Mouse (Mus musculus): ENCODE data around the gene Cd59a.
"Not testable (repeated sequence)": the region's sequence is repeated elsewhere in the genome, so short reads cannot be mapped to it uniquely, and the experiment has no call there.

The Cd59a gene

DNA sequence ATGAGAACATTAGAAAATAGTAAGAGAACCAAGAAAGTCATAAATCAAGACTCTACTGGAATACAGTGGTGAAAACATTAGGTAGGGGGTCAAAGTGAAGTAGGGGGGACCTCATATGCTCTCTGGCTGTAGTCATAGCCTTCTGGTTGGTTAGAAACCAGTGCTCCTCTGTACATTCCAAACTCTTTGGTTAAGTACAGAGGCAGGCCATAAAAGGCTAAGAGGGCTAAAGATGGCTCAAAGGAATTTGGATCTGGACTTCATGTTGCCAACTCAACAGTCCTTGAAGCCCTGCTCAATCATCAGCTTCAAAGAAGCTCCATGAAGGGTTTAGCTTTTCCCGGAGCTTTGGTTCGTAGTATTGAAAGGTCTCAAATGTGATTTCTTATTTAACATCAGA is 13.4 kb downstream of the Cd59a start:
- not testable (repeated sequence) for DNase-seq (ENCODE audit: low read depth, low spot score)

DNA sequence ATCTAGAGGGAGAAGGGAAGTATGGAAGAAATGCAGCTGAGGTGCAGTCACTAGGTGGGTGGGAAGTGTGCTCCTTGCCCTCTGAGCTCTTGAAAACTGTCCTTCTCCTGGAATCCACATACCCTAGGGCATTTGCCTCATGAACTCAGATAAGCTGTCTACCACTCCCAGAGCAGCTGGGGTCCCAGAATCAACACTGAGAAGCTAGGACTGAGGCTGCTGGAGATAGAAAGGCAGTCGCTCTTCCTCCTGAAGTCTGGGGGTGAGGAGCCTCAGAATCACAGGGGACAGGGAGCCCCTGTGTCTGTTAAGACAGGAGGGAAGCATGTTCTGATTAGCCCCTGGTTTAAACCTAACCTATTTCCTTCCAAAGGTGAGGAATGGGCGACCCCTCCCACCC is 13.9 kb downstream of the Cd59a start:
- no peak for DNase-seq (ENCODE audit: low read depth, low spot score)

DNA sequence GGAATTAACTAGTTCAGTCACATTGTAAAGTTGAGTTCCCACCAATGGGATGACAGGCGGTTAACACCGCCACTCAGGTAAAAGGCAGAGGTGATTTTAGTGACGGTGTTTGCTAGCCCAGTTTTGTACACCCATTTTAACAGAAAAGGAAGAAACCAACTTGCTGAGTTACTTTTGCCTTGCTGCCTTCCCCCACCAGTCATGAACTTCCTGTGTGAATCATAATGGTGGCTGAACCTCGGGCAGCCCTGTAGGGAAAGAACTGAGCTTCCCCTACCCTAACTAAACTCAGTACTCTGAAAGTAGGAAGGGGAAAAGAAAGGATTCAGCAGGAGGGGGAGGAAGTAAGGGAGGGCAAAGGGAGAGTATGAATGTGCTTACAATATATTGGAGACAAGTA is 14.4 kb downstream of the Cd59a start:
- DNase-seq (ENCODE audit: low read depth, low spot score): no peak

DNA sequence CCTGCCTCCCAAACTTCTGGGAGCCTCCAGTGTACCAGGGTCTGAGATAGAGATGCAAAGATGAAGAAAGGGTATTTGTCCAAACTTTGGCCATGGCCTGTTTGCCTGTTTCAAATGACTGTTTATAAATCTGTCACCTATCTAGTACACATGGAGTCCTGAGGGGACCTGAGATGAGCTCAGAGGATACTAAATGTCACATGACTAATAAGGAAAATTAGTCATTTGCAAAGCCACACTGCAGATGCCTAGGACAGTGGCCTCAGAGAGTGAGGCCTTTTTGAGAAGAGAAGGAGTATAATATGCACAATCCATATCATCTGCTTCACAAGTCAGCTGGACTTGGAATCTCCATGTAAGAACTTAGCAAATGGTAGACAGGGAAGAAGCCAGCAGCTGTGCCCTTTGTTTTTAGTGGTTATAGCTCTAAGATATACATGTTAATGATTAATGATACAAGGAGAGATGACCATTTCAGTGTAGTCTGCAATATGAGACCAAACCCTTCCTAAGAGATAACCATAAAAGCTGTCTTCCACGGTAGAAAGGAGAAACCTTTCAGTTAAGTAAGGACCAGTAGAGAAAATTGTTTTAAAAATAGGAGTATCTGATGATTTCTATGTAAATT is 15.7 kb downstream of the Cd59a start:
- not testable (repeated sequence) for DNase-seq (ENCODE audit: low read depth, low spot score)

DNA sequence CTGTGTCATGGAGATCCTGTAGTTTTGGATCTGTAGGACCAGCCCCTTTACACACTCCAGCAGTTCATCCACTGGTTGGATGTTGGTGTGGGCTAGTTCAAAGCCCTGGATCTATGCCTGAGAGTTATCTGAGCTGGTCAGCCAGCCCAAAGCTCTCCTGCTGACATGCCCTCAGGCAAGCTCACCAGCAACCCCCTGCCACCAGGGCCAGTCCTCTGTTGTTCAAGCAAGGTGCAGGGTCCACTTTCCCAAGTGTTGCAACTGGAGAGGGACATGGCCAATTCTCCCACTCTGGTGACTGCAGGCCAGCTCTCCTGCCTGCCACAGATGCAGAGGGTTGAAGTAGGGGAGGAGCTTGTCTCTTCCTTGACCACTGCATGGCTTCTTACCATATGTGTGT is 18.0 kb downstream of the Cd59a start:
- not testable (repeated sequence) for DNase-seq (ENCODE audit: low read depth, low spot score)

DNA sequence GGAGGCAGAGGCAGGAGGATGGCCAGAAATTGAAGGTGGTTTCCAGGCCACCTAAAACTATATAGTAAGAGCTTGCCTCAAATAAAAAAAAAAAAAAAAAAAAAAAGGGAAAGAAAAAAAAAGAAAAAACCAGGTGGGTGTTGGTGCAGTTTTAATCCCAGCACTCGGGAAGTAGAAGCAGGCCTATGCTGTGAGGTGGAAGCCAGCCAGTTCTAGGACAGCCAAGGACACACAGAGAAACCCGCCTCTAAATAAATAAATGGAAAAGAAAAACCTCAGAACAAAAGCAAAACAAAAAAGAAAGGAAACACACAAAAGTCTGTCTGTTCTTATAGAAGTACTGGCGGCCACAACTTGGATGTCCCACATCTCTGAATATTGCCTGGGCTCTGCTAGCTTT is 19.3 kb downstream of the Cd59a start:
- DNase-seq (ENCODE audit: low read depth, low spot score): no peak

DNA sequence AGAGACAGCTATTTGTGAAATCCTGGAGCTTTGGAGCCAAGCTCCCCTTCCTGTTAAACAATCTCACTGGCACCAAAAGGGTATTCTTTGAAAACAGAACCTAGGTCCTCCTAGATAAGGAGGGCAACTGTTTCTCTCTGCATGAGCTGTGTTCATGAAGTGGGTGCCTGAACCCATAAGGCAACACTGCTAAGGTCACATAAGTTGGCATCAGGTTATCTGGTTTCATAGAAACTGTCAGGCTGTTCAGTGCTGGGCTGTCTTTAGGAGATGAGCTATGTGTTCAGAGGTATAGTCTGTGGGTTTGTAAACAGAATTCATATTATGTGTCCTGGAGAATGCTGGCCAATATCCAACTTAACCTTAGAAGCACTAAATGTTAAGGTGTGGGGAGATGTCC is 21.6 kb downstream of the Cd59a start:
- DNase-seq (ENCODE audit: low read depth, low spot score): not testable (repeated sequence)

DNA sequence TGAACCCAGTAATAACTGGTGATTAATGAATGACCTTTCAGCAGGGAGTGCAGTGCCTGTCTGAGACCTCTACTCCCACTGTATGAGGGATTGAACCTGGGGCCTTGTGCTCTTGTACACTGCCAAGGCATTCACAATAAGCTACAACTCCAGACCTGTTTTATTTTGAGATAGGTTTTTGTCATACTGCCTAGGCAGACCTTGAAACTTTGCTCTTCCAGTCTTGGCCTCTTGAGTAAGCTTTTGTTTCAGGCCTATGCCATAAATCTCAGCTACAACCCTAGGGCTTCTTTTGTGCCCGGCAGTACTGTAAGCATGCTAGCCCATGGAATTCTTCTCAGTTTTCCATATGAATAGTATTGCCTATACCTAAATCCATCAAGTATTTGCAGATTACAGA is 23.5 kb downstream of the Cd59a start:
- DNase-seq (ENCODE audit: low read depth, low spot score): no peak

DNA sequence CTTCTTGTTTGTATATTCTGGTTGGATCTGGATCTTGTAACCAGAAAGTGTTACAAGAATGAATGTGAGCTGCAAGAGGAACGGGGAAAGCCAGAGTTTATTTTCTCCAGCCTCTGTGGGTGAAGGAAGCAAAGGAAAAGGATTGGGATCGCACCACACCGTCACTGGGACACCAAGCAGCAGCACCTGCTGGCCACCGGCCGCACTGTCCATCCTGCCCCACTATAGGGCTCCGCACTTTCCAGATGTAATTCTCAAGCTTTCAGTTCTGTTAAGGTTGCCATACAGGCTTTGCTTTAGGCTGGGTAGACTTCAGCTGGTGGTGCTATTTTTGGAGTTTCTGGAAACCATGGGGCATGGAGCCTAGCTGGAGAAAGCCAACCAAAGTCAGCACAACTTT is 24.7 kb downstream of the Cd59a start:
- no peak for DNase-seq (ENCODE audit: low read depth, low spot score)

DNA sequence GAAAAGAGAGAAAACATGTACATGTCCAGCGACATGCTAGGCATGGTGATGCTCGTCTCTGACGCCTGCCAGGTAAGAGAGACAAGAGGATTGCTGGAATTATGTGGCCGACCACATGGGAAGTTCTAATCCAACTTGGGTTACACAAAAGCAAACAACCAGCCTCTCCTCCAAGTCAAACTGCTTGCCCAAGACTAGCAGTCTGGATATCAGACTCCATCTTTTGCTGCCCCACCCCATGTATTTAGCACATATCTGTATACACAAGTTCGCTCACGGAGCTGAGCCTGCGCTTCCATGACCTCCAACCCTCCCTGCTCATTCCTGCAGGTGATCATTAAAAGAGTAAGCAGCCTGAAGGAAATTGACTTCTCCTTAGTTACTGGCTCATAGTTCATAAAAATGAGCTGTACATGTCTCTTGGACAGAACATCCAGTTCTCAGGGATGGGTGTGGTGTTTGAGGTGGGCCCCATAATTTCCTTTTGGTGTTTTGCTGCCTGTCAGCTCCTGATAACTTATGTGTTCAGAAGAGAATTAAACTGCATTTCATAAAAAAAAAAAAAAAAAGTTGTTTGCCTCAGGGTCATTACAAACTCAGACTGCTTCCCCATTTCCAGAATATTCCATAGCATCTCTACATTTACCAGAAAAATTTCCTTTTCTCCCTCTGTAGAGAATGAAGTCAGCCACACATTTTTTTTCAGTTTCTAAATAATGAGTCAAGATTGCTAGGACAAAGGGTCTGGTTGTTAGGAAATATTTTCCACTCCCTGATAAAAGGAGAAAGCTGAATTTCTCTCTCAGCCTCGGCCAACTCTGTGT is 26.3 kb downstream of the Cd59a start:
- DNase-seq (ENCODE audit: low read depth, low spot score): no peak

DNA sequence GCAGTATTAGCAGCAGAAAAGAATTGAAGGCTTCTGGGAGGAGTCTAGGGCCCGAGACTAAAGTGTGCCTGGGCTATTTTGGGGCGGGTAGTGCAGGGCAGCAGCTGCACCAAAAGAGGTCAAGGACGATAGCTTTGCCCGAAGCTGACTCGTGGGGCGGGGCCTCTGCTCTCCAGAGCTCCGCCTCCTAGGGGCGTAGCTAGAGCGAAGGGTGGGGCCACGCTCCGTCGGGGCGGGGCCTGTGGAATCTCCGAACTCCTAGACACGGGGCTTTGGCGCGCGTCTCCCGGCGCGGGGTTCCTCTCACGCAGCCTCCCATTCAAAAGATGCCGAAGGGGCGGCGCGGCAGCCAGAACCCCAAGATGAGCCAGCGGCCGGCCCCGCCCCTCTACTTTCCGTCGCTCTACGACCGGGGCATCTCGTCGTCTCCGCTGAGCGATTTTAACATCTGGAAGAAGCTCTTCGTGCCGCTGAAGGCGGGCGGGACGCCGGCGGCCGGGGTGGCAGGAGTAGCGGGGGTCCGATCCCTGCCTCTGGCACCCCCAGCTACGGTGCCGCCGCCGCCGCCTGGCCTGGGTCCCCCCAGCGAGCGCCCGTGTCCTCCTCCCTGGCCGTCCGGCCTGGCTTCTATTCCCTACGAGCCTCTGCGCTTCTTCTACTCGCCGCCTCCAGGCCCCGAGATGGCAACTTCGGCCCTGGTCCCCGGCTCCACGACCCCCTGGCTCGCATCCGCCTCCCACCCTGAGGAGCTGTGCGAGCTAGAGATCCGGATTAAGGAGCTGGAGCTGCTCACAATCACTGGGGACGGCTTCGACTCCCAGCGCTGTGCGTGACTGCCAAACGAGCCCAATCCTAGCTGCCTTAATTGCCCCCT is 27.1 kb downstream of the Cd59a start, which contains the start of gene A930018P22Rik:
Gene A930018P22Rik (plus strand): TSS at position 265 of the 874 bp plus-strand sequence.
- peak; percentile 85 for DNase-seq (ENCODE audit: low read depth, low spot score)

DNA sequence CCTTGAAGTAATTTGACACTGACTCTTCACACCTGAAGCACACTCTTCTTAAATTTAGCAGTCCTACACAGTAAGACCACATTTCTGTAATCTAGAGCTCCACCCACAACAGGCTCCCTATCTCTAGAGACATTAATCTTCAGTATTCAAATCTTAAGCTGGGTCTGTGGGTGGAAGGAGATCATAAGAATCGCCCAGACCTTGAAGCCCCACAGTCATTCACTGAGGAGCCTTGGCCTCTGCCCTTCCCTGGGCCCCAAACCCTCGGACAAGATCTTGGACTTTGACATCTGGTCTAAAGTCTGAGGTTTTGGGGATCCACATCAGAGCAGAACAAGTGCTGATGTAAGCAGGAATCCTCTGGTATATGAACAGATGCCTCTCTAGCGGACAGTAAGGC is 27.9 kb downstream of the Cd59a start:
- no peak for DNase-seq (ENCODE audit: low read depth, low spot score)

DNA sequence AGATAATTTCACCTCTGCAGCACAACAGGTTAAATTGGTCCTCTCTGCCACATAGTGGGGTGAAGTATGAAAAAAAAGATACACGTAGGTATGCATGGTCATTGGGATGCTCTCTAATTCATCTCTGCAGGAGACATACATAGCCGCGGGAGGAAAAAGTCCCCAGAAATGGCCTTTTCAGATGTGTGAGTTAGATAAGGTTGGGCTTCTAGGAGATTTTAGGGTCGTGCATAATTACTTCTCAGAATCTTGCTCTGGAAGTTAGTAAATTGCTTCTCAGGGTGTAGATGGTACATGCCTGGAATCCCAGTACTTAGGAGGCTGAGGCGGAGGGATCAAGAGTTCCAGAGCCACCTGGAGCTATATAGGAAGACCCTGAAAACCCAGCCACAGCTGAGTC is 28.5 kb downstream of the Cd59a start:
- no peak for DNase-seq (ENCODE audit: low read depth, low spot score)

DNA sequence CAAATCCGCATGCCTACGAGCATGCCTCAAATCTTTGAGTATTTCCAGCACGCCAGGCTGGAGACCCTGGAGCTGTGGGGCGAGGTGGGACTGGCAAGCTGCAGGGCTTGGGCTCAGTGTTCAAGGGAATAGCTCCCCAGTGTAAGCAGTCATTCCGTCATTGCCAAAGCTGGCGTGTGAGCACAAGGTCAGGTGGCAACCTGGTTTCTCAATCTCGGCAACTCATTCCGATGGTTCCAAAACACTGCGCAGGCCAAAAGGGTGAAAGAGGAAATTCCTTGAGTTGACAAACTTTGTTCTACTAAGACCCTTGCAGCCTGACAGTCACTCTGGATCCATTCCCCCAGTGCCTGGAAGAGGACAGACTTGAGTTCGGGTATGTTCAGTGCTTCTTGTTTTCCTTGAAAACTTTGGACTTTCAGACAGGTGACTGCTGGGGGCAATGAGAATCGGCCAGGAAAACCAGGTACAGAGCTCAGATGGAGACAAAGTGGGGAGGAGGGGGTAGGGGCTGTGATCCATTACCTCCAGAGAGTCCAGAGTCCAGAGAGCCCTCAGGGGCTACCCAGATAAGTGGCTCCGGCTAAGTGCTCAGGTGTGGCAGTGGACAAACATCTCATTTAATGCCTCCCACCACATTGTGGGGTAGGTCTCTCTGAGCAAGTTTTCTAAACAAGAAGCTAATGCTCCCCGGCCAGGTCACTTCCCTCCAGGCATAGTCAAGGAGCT is 33.4 kb downstream of the Cd59a start:
- DNase-seq (ENCODE audit: low read depth, low spot score): no peak

DNA sequence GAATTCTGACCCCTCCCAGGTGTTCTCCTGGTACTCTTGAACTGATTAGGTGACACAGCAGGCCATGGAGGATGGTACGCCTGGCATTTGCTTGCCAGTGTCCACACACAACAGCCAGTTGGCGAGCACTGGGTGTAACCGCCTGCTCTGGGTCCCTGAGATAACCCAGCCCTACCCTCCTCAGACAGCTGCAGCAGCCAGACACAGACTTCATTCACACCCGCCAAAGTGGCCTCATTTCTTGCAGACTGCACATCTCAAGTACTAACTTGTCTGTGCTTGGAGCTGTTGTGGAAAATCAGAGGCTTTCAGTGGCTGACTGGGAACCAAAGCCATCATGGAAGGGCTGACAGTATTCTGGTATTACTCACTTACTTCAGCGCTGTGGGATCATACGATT is 34.6 kb downstream of the Cd59a start:
- no peak for DNase-seq (ENCODE audit: low read depth, low spot score)

DNA sequence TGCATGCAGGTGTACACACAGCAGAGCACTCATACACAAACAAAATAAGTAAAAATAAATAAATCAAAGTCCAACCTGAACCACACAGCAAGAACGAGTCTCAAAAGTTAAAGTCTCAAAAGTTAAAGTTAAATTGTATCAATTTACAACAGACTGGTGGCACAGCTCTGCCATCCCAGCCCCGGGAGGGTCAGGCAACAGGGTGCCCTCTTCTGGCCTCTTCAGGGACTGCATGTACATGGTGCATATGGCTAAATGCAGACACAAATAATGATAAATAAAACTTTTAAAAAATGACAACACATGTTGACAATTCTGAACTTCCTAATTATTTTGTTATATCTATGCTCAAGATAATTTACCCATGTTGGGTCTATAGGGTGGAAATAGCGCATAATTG is 35.4 kb downstream of the Cd59a start:
- peak; percentile 53 for DNase-seq (ENCODE audit: low read depth, low spot score)

DNA sequence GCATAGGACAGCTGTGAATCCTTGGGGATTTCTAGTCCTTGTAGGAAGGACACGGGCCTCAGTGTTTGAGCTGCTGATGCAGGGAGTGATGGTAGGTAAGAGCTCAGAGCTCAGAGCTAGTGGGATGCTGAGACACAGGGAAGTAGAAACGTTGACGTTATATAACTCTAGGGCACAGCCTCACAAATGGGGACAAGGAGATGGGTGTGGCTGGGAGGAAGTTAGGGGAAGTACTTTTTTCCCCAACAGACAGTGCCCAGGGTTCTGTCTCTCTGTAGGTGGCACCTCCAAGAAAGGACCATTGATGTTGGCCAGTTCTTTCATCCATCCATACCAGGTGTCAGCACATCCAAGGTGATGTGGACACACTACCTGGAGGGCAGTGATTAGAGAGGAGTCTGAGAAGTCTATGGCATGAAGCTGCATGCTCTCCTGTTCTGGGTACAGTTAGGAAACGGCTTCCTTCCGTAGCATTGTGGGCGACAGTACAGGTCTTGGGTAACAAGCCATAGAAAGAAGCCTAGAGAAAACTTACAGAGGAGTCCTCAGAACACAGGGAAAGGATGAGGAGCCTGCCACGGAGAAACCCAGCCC is 36.8 kb downstream of the Cd59a start:
- no peak for DNase-seq (ENCODE audit: low read depth, low spot score)

DNA sequence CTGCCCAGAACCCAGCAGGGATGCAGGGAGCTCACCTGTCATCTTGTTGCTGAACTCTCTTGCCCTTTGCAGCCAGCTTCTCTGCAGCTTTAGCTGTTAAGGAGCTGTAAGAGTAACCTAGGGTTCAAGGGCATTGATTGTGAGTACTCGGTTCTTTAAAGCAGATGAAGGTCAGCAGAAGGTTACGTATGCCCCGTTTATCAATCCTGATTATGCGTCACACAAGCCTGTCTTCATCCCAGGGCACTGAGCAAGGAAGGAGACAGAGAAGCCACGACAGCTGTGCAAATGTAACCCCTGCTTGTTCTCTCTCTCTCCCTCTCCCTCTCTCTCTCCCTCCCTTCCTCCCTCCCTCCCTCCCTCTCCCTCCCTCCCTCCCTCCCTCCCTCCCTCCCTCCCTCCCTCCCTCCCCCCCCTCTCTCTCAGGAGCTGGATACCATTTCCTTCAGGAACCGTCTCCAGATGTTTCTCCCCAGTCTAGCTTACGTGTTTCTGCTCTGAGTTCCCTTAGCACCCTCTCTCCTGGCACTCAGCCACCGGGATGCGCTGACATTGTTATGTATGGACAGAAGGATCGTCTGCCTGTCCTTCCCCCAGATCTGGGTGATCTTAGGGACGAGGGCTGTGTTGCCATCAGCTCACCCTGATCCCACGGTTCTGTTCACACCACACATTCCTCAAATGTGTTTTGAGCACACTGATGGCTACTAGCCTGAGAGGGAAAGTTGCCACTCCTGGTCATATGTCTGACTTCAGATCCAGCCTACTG is 37.6 kb downstream of the Cd59a start:
- no peak for DNase-seq (ENCODE audit: low read depth, low spot score)

DNA sequence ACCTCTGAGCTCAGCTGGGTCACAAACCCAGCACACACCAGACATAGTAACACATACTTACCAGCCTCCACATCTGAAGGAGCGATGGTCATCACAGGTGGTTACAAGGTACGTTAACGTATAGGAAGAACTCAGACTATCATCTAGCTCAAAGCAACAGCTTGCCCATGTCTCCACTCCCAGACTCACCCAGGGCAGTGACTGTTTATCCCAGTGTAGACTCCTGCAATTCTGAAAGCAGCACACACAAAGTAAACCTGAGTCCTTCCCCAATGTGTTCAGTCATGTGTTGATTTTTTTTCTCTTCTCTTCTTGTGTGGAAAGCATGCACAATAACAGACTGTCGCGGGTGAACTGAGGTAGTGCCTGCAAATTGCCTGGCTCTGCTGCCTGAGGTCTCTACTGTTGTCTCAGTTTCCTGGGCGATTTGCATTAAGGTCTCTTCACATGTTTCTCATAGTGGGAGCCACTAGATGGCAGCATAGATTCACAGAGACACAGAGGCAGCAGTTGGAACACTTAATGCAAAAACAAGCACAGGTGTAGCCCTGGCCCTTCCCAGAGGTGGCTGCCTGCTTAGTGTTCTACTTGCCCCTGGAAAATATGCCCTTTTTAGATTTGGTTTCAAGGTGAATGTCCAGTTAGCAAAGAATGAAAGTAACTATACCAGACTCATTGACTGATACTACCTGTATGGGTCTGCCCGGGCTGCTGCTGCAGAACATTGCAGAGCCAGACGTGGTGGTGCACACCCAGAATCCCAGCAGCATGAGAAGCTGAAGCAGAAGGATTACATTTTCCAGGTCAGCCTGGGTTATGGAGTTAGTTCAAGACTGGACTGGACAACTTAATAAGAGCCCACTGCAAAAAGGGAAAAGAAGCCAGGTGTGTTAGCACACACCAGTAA is 38.8 kb downstream of the Cd59a start:
- DNase-seq (ENCODE audit: low read depth, low spot score): peak; percentile 89

Measured in CD4-positive, CD25-positive, alpha-beta regulatory T cell, adult 2 months (primary cell).